Comparison of ENCODE assay signal across 7 mouse cellular contexts in the genomic region with DNA sequence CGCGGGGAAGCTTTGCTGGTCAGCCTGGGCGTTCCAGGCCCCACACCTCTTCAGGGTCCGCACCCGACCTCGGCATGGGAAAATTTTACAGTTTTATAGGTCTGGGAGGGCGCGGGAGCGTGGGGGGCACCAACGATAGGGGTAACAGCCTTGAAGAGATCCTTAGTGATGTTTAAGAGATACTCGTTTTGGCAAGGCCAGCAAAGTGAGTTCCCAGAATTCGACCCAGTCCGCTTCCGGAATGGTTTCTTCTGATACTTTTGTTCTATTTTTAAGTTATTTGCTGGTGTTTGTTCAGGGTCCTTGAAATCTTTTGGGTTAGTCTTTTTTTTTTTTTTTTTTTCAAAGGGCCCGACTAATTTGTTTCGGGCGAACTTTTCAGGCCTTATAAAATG. TPM values are rescaled to one million over a fixed set of nuclear protein-coding genes. Genes with fewer than 3 reads are reported as not detected.
A peak's percentile ranks its signal among the peaks of the same experiment; 100 is the strongest.
DNase-seq lines count a peak whose midpoint lies in the region; ATAC-seq lines count a peak whose summit lies in the region.

No protein-coding gene starts in this region.

- H3K9me3 ChIP-seq in neural tube, embryonic 11.5 days (ENCODE audit: control insufficient read depth, low read length) = no peaks in the 10 kb centered on the region
- H3K9me3 ChIP-seq in embryonic facial prominence, embryonic 14.5 days (ENCODE audit: control insufficient read depth, low read length) = no peaks in the 10 kb centered on the region
- no peaks in the 10 kb centered on the region for H3K9me3 ChIP-seq in limb, embryonic 12.5 days
- no peaks in the 10 kb centered on the region for H3K9me3 ChIP-seq in stomach, embryonic 14.5 days (ENCODE audit: control insufficient read depth, low read depth, low read length)

- WGBS in neural tube, embryonic 11.5 days = 2% methylated on average over 17 of the region's 17 CpGs
- WGBS in embryonic facial prominence, embryonic 14.5 days = 3% methylated on average over 15 of the region's 17 CpGs
- WGBS in limb, embryonic 12.5 days = 3% methylated on average over 17 of the region's 17 CpGs
- WGBS in stomach, embryonic 14.5 days = 2% methylated on average over 17 of the region's 17 CpGs

- H3K36me3 ChIP-seq in neural tube, embryonic 11.5 days (ENCODE audit: control insufficient read depth, insufficient read depth, low read length) = no peaks in the 10 kb centered on the region
- no peaks in the 10 kb centered on the region for H3K36me3 ChIP-seq in embryonic facial prominence, embryonic 14.5 days (ENCODE audit: control insufficient read depth, insufficient read depth, low read length)
- no peaks in the 10 kb centered on the region for H3K36me3 ChIP-seq in limb, embryonic 12.5 days
- no peaks in the 10 kb centered on the region for H3K36me3 ChIP-seq in stomach, embryonic 14.5 days (ENCODE audit: control insufficient read depth, insufficient read depth, low read length)

- H3K27ac ChIP-seq in neural tube, embryonic 11.5 days (ENCODE audit: low read depth, low read length) = peak overlapping the region; percentile 88
- H3K27ac ChIP-seq in embryonic facial prominence, embryonic 14.5 days (replicated peaks; ENCODE audit: low read depth, low read length) = peak overlapping the region; percentile 92
- H3K27ac ChIP-seq in limb, embryonic 12.5 days = peak overlapping the region; percentile 95
- H3K27ac ChIP-seq in stomach, embryonic 14.5 days (ENCODE audit: low read length) = peak overlapping the region; percentile 92

- H3K9ac ChIP-seq in neural tube, embryonic 11.5 days (ENCODE audit: low read length) = peak overlapping the region; percentile 96
- peak overlapping the region; percentile 99 for H3K9ac ChIP-seq in embryonic facial prominence, embryonic 14.5 days (ENCODE audit: low read depth, low read length)
- peak overlapping the region; percentile 97 for H3K9ac ChIP-seq in limb, embryonic 12.5 days (replicated peaks)
- H3K9ac ChIP-seq in stomach, embryonic 14.5 days (replicated peaks; ENCODE audit: low read depth, low read length) = peak overlapping the region; percentile 89

- 0 out of 2 replicates have a peak, but pooled peaks cover 4% of the 10 kb centered on the region for H3K4me1 ChIP-seq in neural tube, embryonic 11.5 days (ENCODE audit: control insufficient read depth, insufficient read depth, low read length)
- H3K4me1 ChIP-seq in embryonic facial prominence, embryonic 14.5 days (ENCODE audit: control insufficient read depth, insufficient read depth, low read length) = peaks cover 12% of the 10 kb centered on the region
- H3K4me1 ChIP-seq in limb, embryonic 12.5 days (replicated peaks) = peaks cover 7% of the 10 kb centered on the region
- peaks cover 5% of the 10 kb centered on the region; the same call in 1 of the 2 replicates for H3K4me1 ChIP-seq in stomach, embryonic 14.5 days (ENCODE audit: control insufficient read depth, insufficient read depth, low read length)

- H3K27me3 ChIP-seq in neural tube, embryonic 11.5 days (ENCODE audit: control insufficient read depth, insufficient read depth, low read length) = no peaks in the 10 kb centered on the region
- H3K27me3 ChIP-seq in embryonic facial prominence, embryonic 14.5 days (replicated peaks; ENCODE audit: control insufficient read depth, insufficient read depth, low read length) = no peaks in the 10 kb centered on the region
- H3K27me3 ChIP-seq in limb, embryonic 12.5 days = no peaks in the 10 kb centered on the region
- H3K27me3 ChIP-seq in stomach, embryonic 14.5 days (ENCODE audit: control insufficient read depth, insufficient read depth, low read length) = no peaks in the 10 kb centered on the region

- peak overlapping the region; percentile 99 for H3K4me3 ChIP-seq in neural tube, embryonic 11.5 days (ENCODE audit: low read depth, low read length)
- peak overlapping the region; percentile 71 for H3K4me3 ChIP-seq in embryonic facial prominence, embryonic 14.5 days (ENCODE audit: low read depth, low read length)
- peak overlapping the region; percentile 99 for H3K4me3 ChIP-seq in limb, embryonic 12.5 days (replicated peaks)
- H3K4me3 ChIP-seq in stomach, embryonic 14.5 days (ENCODE audit: low read depth, low read length) = peak overlapping the region; percentile 80

- DNase-seq in neural tube, embryonic 11.5 days (ENCODE audit: low spot score) = no peak
- no peak for DNase-seq in neural tube, embryonic 10.5 days (ENCODE audit: extremely low spot score, low spot score)
- peak; percentile 18 for DNase-seq in embryonic facial prominence, embryonic 14.5 days (ENCODE audit: low spot score)
- DNase-seq in frontal cortex, postnatal 25 days (ENCODE audit: low spot score in 2 of 2) = no peak
- no peak for DNase-seq in cerebellum, postnatal 4 days (ENCODE audit: low spot score in 2 of 2)

- H3K4me2 ChIP-seq in neural tube, embryonic 11.5 days (ENCODE audit: low read depth) = peak overlapping the region; percentile 69
- peak overlapping the region; percentile 64 for H3K4me2 ChIP-seq in embryonic facial prominence, embryonic 14.5 days (ENCODE audit: low read depth, low read length)
- H3K4me2 ChIP-seq in limb, embryonic 12.5 days = peak overlapping the region; percentile 59
- H3K4me2 ChIP-seq in stomach, embryonic 14.5 days (replicated peaks; ENCODE audit: low read depth, low read length) = peak overlapping the region; percentile 66

- ATAC-seq in neural tube, embryonic 11.5 days (ENCODE audit: insufficient read depth, low FRiP score, low TSS enrichment) = no peak; the same call in 1 of the 2 replicates
- no peak for ATAC-seq in embryonic facial prominence, embryonic 14.5 days (ENCODE audit: low read depth)
- no peak for ATAC-seq in limb, embryonic 12.5 days (ENCODE audit: insufficient number of reproducible peaks, insufficient read depth, low FRiP score, low TSS enrichment, low read depth)
- no peak for ATAC-seq in stomach, embryonic 14.5 days (ENCODE audit: insufficient number of reproducible peaks, insufficient read depth, low FRiP score, low read depth)

RNA-seq across cellular contexts. Expression of a gene that starts 1.0 kb away (rescaled TPM):
- polyA plus RNA-seq in neural tube, embryonic 11.5 days (2014; fragmentation: Nextera tagmentation; extraction: Ambion mirVana) = 69.2 and 69.6 TPM in 2 replicates
- 50.6 and 52.8 TPM in 2 replicates for polyA plus RNA-seq in embryonic facial prominence, embryonic 14.5 days (2014; fragmentation: Nextera tagmentation; extraction: Ambion mirVana)
- polyA plus RNA-seq in limb, embryonic 12.5 days (2016; fragmentation: Nextera tagmentation; extraction: Ambion mirVana) = 68.3 and 72.6 TPM in 2 replicates
- polyA plus RNA-seq in stomach, embryonic 14.5 days (2014; fragmentation: Nextera tagmentation; extraction: Ambion mirVana) = 60.4 and 63.6 TPM in 2 replicates
